Mouse (Mus musculus) forebrain, postnatal 0 days (tissue): Measurements from ENCODE around the gene Inpp5k. TPM values are rescaled to one million over a fixed set of nuclear protein-coding genes. Genes with fewer than 3 reads are reported as not detected.

Source experiments
- ATAC-seq: fragments of 200-750 bp; cut with Nextera tagmentation; 2 replicates; pipeline ENCODE4 v1.8.0; 2017; ENCODE audit warnings: mild to moderate bottlenecking, moderate library complexity
- DNase-seq: peaks from one replicate; pipeline ENCODE4 v3.0.0-alpha.2; 2015
- H3K27ac ChIP-seq: fragments of 300-500 bp; sonication (generic); 2 replicates; pipeline ENCODE4 v1.5.1; 2014; ENCODE audit warnings: low read depth, mild to moderate bottlenecking, antibody characterized with exemption, low read length, moderate library complexity, mixed read lengths
- H3K27me3 ChIP-seq: fragments of 300-500 bp; sonication (generic); 2 replicates; pipeline ENCODE4 v1.6.1; 2014; ENCODE audit warnings: mild to moderate bottlenecking, low read length, mixed read lengths; ENCODE audit not compliant: insufficient read depth
- H3K36me3 ChIP-seq: fragments of 300-500 bp; sonication (generic); 2 replicates; pipeline ENCODE4 v1.6.1; 2014; ENCODE audit warnings: mild to moderate bottlenecking, moderate library complexity; ENCODE audit not compliant: insufficient read depth
- H3K4me1 ChIP-seq: fragments of 300-500 bp; sonication (generic); 2 replicates; pipeline ENCODE4 v1.6.1; 2014; ENCODE audit warnings: antibody characterized with exemption; ENCODE audit not compliant: insufficient read depth
- H3K4me2 ChIP-seq: fragments of 300-500 bp; sonication (generic); 2 replicates; pipeline ENCODE4 v1.6.1; 2014; ENCODE audit warnings: low read depth, mild to moderate bottlenecking, moderate library complexity
- H3K4me3 ChIP-seq: fragments of 300-500 bp; sonication (generic); 2 replicates; pipeline ENCODE4 v1.5.1; 2014; ENCODE audit warnings: low read depth, low read length, mixed read lengths
- H3K9ac ChIP-seq: fragments of 300-500 bp; sonication (generic); 2 replicates; pipeline ENCODE4 v1.6.1; 2014; ENCODE audit warnings: mild to moderate bottlenecking
- H3K9me3 ChIP-seq: fragments of 300-500 bp; sonication (generic); 2 replicates; pipeline ENCODE4 v1.6.1; 2016; ENCODE audit warnings: low read length
- CTCF ChIP-seq: sonication (generic); IDR thresholded peaks from 2 replicates; pipeline ENCODE4 v1.5.1; 2016; ENCODE audit warnings: antibody characterized with exemption, control low read depth, low read depth
- WGBS: fragments of 180-500 bp; shearing (Covaris S2); extraction: QIAGEN DNeasy Blood & Tissue Kit; methylation state at CpG from one replicate; pipeline ENCODE4 v1.1.7; 2014; 5-methylcytosine and 5-hydroxymethylcytosine counted together
- polyA plus RNA-seq: library from polyadenylated mRNA; unstranded; fragments of >200 nt; fragmentation: Nextera tagmentation; extraction: Ambion mirVana; gene quantifications from 2 replicates; pipeline ENCODE4 v1.2.1, GENCODE M21; 2015
- total RNA-seq: library from RNA; depleted of rRNA; stranded (reverse); fragments of >200 nt; gene quantifications from 2 replicates; pipeline ENCODE4 v1.2.3, GENCODE M21; 2014

The Inpp5k gene
- total and polyA plus RNA-seq, 2 experiments from 2014 or later, result 50.7 to 57.4 TPM

- H3K4me2 ChIP-seq, result no peak overlapping the region
- no peaks in the 10 kb centered on the region for H3K9me3 ChIP-seq
- H3K4me3 ChIP-seq, result no peak overlapping the region
- H3K36me3 ChIP-seq, result peaks cover 74% of the 10 kb centered on the region
- H3K4me1 ChIP-seq, result no peaks in the 10 kb centered on the region
- no peak overlapping the region for H3K27ac ChIP-seq
- ATAC-seq (no peak), DNase-seq (no peak)
- H3K27me3 ChIP-seq, result no peaks in the 10 kb centered on the region
- H3K9ac ChIP-seq, result no peak overlapping the region
- TF ChIP-seq CTCF, result no peak
- WGBS, result 83% methylated on average over 11 of the region's 11 CpGs
Measured at GRCm38 (mm10) chr11:75669176-75669852, 38.5 kb downstream of the Inpp5k start.

GRCm38 (mm10) chr11:75669853-75670200, 39.0 kb downstream of the Inpp5k start:
- Histone ChIP-seq H3K27ac (no peak overlapping the region), H3K4me1 (no peaks in the 10 kb centered on the region), H3K27me3 (no peaks in the 10 kb centered on the region), H3K4me2 (no peak overlapping the region), H3K9me3 (no peaks in the 10 kb centered on the region), H3K4me3 (no peak overlapping the region), H3K9ac (no peak overlapping the region), H3K36me3 (peaks cover 74% of the 10 kb centered on the region)
- no peak for TF ChIP-seq CTCF
- no peak for ATAC-seq
- DNase-seq, result no peak
- 94% methylated on average over 12 of the region's 12 CpGs for WGBS

- no peak for TF ChIP-seq CTCF
- Histone ChIP-seq H3K27ac (no peak overlapping the region), H3K9me3 (no peaks in the 10 kb centered on the region), H3K9ac (no peak overlapping the region), H3K36me3 (peaks cover 60% of the 10 kb centered on the region), H3K4me3 (no peak overlapping the region), H3K4me2 (no peak overlapping the region), H3K4me1 (no peaks in the 10 kb centered on the region), H3K27me3 (no peaks in the 10 kb centered on the region)
- no peak for DNase-seq
- 90% methylated on average over 22 of the region's 22 CpGs for whole genome bisulfite sequencing
- no peak for ATAC-seq
Measured at GRCm38 (mm10) chr11:75671426-75672180, 40.8 kb downstream of the Inpp5k start.

GRCm38 (mm10) chr11:75673411-75673810, 42.6 kb downstream of the Inpp5k start:
- 90% methylated on average over 5 of the region's 5 CpGs for WGBS
- Histone ChIP-seq H3K27ac (no peak overlapping the region), H3K4me2 (no peak overlapping the region), H3K27me3 (no peaks in the 10 kb centered on the region), H3K36me3 (peaks cover 48% of the 10 kb centered on the region), H3K4me1 (no peaks in the 10 kb centered on the region), H3K4me3 (no peak overlapping the region), H3K9me3 (no peaks in the 10 kb centered on the region), H3K9ac (no peak overlapping the region)
- no peak for ATAC-seq
- no peak for TF ChIP-seq CTCF
- no peak for DNase-seq

GRCm38 (mm10) chr11:75674875-75675274, 44.1 kb downstream of the Inpp5k start:
- ATAC-seq (no peak), DNase-seq (no peak)
- Histone ChIP-seq H3K36me3 (peaks cover 35% of the 10 kb centered on the region), H3K4me3 (no peak overlapping the region), H3K4me1 (no peaks in the 10 kb centered on the region), H3K9me3 (no peaks in the 10 kb centered on the region), H3K27me3 (no peaks in the 10 kb centered on the region), H3K27ac (no peak overlapping the region), H3K9ac (no peak overlapping the region), H3K4me2 (no peak overlapping the region)
- TF ChIP-seq CTCF, result no peak
- 81% methylated on average over 3 of the region's 3 CpGs for WGBS

- H3K4me2 ChIP-seq, result peak overlapping the region; percentile 69
- DNase-seq (no peak), ATAC-seq (no peak)
- H3K4me1 ChIP-seq, result peaks cover 16% of the 10 kb centered on the region
- no peak overlapping the region for H3K9ac ChIP-seq
- 93% methylated on average over 3 of the region's 3 CpGs for whole genome bisulfite sequencing
- no peaks in the 10 kb centered on the region for H3K27me3 ChIP-seq
- no peak for TF ChIP-seq CTCF
- H3K36me3 ChIP-seq, result peaks cover 10% of the 10 kb centered on the region
- H3K4me3 ChIP-seq, result peak overlapping the region; percentile 82
- peak overlapping the region; percentile 29; the same call in 1 of the 2 replicates for H3K27ac ChIP-seq
- no peaks in the 10 kb centered on the region for H3K9me3 ChIP-seq
Measured at GRCm38 (mm10) chr11:75677881-75678746, 47.3 kb downstream of the Inpp5k start.
